Mouse (Mus musculus): ENCODE data around the gene Ckb. TPM values are rescaled to one million over a fixed set of nuclear protein-coding genes. Genes with fewer than 3 reads are reported as not detected.
"Not testable (repeated sequence)": the region's sequence is repeated elsewhere in the genome, so short reads cannot be mapped to it uniquely, and the experiment has no call there.

Gene Ckb
- total RNA-seq, 2 experiments from 2014 or later, result 1,388 to 1,396 TPM

GRCm38 (mm10) chr12:111670371-111670971, 1.7 kb downstream of the Ckb start:
- no peak for DNase-seq (ENCODE audit: low spot score in 2 of 2)

GRCm38 (mm10) chr12:111669961-111670360, 2.2 kb downstream of the Ckb start:
- no peak for DNase-seq (ENCODE audit: low spot score in 2 of 2)

GRCm38 (mm10) chr12:111669000-111669788, 2.9 kb downstream of the Ckb start:
- DNase-seq (ENCODE audit: low spot score in 2 of 2), result no peak

- peak; percentile 88 to 98 for DNase-seq (ENCODE audit: low spot score in 2 of 2)
Measured at GRCm38 (mm10) chr12:111668457-111668912, 3.7 kb downstream of the Ckb start.

- DNase-seq (ENCODE audit: low spot score in 2 of 2), result no peak
Measured at GRCm38 (mm10) chr12:111667421-111667820, 4.7 kb downstream of the Ckb start.

GRCm38 (mm10) chr12:111666380-111666779, 5.8 kb downstream of the Ckb start:
- DNase-seq (ENCODE audit: low spot score in 2 of 2), result no peak

GRCm38 (mm10) chr12:111665041-111665880, 6.9 kb downstream of the Ckb start:
- DNase-seq (ENCODE audit: low spot score in 2 of 2), result no peak

- DNase-seq (ENCODE audit: low spot score in 2 of 2), result no peak
Measured at GRCm38 (mm10) chr12:111664144-111664634, 7.9 kb downstream of the Ckb start.

GRCm38 (mm10) chr12:111663228-111664143, 8.7 kb downstream of the Ckb start:
- DNase-seq (ENCODE audit: low spot score in 2 of 2), result no peak

- not testable (repeated sequence) for DNase-seq (ENCODE audit: low spot score in 2 of 2)
Measured at GRCm38 (mm10) chr12:111661554-111661953, 10.6 kb downstream of the Ckb start.

GRCm38 (mm10) chr12:111660628-111661027, 11.5 kb downstream of the Ckb start:
- DNase-seq (ENCODE audit: low spot score in 2 of 2), result no peak

- DNase-seq (ENCODE audit: low spot score in 2 of 2), result no peak
Measured at GRCm38 (mm10) chr12:111659331-111659730, 12.8 kb downstream of the Ckb start.

GRCm38 (mm10) chr12:111655695-111656094, 16.4 kb downstream of the Ckb start:
- no peak for DNase-seq (ENCODE audit: low spot score in 2 of 2)

GRCm38 (mm10) chr12:111653434-111653833, 18.7 kb downstream of the Ckb start:
- peak in 1 of 2 experiments; percentile 89 for DNase-seq (ENCODE audit: low spot score in 2 of 2)

- DNase-seq (ENCODE audit: low spot score in 2 of 2), result no peak
Measured at GRCm38 (mm10) chr12:111652953-111653352, 19.2 kb downstream of the Ckb start.

- peak in 1 of 2 experiments; percentile 87 for DNase-seq (ENCODE audit: low spot score in 2 of 2)
Measured at GRCm38 (mm10) chr12:111648061-111648645, 24.0 kb downstream of the Ckb start.

Data from layer of hippocampus, adult 18-20 months (tissue).